Mouse (Mus musculus): ENCODE measurements around the gene Zfp867.

DNA sequence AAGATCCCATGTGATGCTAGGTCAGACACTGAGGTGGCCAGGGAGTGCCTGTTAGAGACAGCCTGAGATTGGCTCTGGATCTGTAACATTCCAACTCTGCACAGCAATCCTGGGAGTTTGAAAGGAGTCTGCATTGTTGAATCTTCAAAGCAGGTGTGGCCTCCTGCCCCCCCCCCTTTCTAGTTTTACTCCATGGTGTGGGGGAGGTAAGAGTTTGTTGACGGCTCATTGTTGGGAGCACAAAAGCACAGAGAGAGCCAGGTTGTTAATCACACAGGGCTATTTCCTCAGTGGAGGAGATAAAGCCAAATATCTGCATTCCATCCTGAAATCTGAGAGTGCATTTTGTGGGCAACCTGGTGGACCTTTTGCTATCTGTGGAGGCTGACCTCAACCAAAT lies 39.3 kb upstream of the Zfp867 start:
- no peak for TF ChIP-seq POLR2A (IDR thresholded peaks at IDR 0.05; ENCODE audit: insufficient read length, low read depth)
- no peak for TF ChIP-seq MYOD1 (IDR thresholded peaks at IDR 0.05; ENCODE audit: control insufficient read depth in 1 of 3, insufficient read length in 2 of 3, low read depth in 2 of 3)
